Mouse (Mus musculus) spleen, adult 2 months (tissue): ENCODE data around the gene Iqcn.

Experiments
- CTCF ChIP-seq: fragments of 200-500 bp; IDR thresholded peaks from 2 replicates; pipeline ENCODE4 v1.5.1; 2011; ENCODE audit warnings: mild to moderate bottlenecking, inconsistent platforms; ENCODE audit not compliant: insufficient read depth, insufficient read length, insufficient replicate concordance; ENCODE audit errors: extremely low read depth
- POLR2A ChIP-seq: fragments of 200-500 bp; IDR thresholded peaks from 2 replicates; pipeline ENCODE4 v1.6.1; 2011; ENCODE audit warnings: low read depth, low read length, inconsistent platforms

- TF ChIP-seq CTCF (no peak), POLR2A (no peak)
These were observed 41.5 kb downstream of the Iqcn start for GRCm38 (mm10) chr8:70744806-70745205.
